Mouse (Mus musculus) CD4-positive helper T cell, adult 2 months (primary cell): ENCODE data around the gene Dnm3.

Experiments used
- DNase-seq: peaks from one replicate; pipeline ENCODE4 v3.0.0-alpha.2; 2012; ENCODE audit warnings: low read depth, missing footprints, low spot score

Gene Dnm3

DNA sequence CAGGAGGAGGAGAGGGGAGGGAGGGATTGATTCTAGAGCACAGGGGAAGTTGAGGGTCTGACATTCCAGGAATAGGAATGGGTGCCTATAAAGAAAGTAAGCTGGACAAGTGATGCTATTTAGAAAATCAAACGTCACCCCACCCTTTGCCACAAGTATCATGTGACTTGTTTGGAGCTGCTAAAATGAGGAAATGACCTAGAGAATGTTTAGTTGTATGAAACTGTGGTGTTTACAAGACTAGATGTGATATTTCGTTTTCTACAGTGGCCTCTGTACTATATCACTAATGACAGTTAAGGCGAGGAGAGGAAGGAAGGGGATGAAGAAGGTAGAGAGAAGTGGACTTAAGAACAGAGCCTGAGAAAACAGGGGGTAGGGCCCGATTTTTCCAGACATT is 479.1 kb downstream of the Dnm3 start:
- DNase-seq, result no peak

DNA sequence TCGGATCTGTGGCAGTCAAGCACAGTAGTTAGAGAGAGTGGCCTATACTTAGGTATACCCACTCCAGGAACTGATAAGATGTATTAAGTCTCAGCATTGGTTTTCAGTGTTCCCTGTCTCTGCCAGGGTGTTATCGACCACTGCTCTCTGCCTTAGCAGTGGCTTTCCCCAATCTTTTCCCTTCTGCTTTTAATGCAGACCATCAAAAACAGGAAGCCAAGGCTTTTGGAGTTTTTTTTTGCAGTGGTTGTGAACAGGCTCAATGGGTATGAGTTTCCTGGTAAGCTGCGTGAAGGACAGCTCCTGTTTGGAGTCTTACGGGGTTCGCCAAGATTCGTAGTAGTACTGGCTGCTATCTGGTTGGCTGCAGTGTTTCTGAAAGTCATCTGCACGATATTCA is 485.4 kb downstream of the Dnm3 start:
- DNase-seq, result no peak

DNA sequence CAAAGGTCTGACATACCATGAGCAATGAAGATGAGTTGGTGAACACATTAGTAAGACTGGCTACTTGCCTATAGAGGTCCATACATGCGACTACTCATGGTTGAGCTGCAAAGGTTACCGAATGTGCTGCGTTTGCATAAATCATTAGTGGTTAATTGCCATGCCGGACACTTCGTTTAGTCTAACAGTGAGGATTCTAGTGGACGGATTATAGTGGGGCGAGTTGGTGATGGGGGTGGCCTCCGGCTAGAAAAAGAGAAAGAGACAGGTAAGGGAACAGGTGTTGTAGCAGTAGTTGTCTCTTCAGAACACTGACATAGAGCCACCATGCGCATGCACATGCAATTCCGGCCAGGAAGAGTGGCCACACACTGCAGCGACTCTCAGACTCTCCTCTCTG is 486.0 kb downstream of the Dnm3 start:
- DNase-seq, result no peak

DNA sequence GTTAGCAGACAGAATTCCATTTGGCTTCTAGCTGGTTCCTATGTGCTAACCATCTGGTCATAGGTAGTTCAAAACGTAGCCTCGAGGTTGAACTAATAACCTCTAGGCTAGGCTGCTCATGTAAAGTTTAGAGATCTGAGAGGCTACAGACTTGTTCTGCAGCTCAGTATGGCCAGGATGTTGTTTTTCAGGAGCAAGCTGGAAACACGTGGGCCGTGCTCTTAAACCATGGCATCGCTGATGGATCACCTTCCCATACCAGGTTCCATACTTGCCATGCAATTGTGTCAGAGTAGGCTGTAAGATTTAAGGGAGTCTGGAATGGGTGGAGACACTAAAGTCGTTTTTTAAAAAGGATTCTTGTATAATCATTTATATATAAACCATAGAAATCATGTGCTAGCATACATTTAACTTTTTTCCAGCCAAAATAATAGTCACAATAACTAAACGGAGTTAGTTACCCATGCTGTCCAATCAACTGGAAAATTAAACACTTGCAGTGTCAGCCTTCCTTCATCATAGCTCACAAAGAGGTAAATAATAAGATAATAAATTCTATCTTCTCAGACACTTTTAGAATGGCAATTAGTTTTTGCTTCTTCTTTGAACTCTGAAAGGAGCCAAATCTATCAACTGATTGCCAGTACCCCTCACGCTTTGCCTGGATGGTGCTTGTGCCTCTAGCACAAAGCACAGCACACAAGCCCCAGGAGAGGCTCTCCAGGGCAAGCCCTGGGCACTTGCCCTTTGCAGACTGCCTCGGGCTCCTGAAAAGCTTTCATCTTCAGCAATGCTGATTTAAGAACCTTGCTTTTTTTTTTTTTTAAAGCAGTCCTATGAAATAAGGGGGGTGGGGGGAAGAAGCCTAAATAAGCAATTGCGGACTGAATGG is 486.9 kb downstream of the Dnm3 start:
- no peak for DNase-seq

DNA sequence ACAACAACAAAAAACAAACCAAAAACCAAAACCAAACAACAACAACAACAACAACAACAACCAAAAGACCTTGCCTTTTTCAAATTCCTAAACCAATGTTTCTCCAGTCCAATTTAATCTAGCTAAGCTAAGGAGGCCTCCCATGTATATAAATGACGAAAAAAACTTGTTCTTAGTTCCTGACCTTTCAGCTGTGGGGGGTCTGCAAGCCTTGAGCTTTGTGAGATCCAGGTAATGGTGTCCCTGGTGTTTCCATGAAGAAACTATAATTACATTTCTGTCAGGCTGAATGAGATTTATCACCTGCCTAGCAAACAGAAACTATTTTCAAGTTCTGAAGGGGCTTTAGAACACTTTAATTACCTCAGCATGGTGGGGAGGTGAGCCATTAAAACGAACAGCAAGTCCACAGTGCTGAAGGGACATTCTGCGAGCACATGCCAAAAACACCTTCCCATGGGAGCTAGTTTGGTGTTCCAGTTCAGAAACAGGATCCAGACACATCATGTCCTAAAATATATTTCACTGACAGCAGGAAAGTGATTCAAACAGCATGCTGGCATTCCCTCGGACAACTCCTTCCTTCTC is 493.8 kb downstream of the Dnm3 start:
- DNase-seq, result no peak

DNA sequence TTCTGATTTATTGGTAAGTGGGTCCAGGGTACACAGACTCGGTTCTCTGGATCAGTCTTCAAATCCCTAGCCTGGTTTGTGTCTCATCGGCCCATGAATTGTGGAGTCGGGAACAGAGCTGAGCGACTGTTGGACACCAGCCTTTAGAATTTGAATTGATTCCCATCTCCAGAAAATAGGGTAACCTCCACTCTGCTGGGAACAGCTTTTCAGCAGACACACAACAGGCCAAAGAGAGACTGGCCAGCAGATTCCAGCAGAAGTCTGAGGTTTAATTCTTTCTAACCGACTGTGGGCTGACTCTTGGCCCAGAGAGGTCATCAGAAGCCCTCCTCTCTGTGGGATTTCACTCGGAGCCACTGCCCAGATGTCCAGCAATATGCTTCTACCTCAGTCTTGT is 494.4 kb downstream of the Dnm3 start:
- no peak for DNase-seq

DNA sequence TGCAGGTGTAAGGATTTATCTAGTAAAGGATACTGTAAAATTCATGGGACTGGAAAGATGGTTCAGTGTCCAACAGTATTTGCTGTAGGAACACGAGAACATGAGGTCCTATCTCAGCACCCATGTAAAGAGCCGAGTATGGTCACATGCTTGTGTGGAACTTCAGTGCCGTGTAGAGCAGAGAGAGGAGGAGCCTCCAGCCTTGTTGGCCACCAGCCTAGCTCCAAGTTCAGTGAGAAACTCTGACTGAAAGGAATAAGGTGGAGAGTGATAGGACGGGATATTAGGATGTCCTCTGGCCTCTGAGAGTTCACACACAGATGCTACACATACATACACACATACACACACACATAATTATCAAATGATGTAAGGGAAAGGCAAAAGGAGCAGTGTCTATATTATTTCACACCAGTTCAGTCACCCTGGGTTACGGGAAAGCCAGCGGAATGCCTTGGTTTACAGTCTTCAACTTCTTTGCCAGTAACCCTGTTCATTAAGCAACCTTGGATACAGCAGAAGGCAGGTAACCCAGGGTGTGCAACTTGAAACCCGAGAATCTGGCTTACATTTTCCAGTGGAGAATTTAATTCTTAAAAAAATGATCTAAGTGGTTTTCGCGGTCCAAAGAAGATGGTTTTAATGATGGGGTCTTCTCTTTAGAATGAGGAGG is 497.1 kb downstream of the Dnm3 start:
- DNase-seq, result no peak

DNA sequence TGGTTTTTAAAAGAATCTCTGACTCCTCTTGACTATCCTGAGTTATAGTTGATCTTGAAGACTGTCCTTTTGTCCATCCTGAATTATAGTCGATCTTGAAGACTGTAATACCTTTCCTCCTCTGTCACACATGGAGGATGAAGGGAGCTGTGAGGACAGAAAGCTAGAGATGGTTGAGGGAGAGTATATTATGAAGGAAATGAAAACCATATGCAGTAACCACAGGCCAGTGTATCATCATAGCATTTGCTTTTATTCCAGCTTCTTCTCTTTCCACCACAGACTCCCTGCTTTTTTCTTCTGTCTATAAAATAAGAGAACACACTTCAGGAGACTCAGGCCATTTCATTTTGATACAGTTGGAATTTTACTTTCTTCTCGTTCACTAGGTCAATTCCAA is 497.8 kb downstream of the Dnm3 start:
- no peak for DNase-seq

DNA sequence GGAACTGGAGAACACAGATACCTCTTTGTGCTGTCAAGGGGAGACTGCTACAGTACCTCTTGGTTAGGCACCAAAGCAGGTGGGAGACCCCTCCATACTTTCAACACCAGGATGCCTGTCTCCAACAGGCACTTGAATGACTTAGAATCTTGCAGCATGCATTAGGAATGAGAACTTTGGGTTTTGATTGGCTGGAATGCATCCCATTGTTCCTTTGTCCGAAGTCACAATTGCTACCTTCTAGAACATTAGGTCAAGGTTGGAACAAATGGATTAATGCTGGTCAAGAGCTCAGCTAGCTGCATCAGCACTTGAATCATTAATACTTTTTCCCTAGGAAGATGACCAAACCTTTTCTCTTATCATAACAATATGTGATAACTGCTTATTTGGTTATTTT is 498.3 kb downstream of the Dnm3 start, which contains the start of gene 4930558K02Rik:
4930558K02Rik (minus strand) TSS at position 101 of the 400 bp plus-strand sequence.
- no peak for DNase-seq

DNA sequence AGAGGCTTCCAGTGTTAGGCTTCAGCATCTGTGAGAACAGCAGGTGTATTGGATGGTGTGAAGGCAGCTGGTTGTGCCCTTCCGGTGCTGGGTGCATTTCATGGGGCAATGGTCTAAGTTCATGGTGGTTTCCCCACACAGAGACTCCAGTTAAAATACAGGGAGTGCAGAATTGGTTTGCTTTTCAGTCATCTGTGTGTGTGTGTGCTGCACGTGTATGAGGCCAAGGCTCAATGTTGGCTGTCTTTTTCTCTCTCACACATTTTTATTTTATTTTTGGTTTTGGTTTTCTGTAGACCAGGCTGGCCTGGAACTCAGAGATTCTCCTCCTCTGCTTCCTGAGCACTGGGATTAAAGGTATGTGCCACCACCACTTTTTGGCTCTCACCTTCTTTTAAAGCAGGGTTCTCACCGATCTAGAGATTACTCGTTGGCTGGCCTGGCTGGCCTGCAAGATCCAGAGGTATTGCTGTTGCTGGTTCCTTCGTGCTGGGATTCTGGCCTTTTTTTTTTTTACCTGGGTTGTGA is 499.6 kb downstream of the Dnm3 start:
- DNase-seq, result no peak

DNA sequence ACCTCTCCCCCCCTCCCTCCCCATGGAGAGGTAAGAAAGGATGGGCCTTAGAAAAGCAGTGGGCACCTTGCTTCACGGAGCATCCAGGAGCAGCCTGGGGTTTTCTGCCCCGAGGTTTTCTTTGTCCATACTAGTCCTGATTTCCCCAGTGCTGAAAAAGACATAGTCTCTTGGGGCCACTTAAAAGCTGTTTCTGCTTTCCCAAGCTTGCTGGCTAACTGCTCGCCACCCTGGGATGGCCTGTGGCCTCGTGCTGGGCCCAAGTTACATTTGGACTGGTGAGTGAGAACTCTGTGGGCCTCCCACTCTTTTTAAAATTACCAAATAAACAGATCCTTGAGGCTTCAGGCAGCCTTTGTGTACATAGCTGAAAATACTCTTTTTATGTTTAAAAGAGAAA is 500.5 kb downstream of the Dnm3 start:
- no peak for DNase-seq

DNA sequence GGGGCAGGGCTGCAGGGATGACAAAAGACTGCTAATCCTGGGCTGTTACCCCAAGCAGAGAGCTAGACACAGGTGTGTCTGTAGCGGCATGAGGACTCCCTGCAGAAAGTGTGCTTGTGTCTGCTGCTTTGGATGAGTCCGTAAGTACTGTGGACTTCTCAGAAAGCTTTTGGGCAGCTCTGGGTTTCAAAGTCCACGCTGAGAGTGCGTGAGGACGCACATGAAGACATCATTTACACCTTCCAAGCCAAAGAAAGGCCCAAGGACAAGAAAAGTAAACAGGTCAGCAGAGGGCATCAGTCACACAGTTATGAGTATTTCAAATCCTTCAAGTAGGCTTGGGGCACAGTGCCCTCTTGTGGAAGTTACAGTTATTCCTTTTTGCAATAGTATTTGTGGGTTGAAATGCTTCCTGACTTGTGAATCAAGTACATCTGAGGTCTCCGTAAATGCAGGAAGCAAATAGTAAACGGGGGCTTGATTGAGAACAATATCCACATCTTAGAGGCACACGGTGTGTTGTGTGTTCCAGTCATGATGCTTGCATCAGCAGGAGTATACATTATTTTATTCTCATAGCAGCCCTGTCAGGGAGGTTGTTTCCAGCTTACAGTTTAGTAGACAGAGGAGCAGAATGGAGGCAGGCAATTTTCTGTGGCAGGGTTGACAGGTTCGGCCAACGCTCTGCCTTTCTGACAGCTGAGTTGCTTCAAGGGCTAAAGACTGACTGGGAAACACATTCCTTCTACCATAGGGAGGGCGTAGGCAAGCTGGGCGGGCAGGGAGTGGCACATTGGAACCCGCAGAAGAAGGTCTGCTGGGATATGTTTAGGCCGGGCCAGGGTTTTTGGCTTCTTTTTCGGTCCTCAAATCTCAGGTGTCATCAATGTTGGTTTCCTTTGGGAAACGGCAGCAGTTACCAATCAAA is 501.3 kb downstream of the Dnm3 start:
- peak; percentile 86 for DNase-seq

DNA sequence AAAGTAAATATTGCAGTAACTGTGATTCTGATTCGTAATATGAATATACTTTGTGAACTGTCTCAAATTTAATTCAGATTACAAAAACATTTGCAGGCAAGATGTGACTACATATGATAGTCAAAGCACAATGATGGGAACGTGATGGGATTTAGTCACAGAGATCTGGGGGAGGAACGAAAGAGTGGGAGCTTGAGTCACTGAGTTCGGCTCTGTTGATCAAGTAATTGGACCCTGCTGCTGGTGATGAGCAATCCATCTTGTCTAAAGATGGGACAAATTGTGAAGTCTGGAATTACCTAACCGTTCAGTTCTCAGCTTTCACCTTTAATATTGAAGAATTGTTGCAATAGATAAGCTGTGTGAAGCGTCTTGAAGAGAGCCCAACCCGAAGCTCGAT is 505.6 kb downstream of the Dnm3 start:
- DNase-seq, result no peak

DNA sequence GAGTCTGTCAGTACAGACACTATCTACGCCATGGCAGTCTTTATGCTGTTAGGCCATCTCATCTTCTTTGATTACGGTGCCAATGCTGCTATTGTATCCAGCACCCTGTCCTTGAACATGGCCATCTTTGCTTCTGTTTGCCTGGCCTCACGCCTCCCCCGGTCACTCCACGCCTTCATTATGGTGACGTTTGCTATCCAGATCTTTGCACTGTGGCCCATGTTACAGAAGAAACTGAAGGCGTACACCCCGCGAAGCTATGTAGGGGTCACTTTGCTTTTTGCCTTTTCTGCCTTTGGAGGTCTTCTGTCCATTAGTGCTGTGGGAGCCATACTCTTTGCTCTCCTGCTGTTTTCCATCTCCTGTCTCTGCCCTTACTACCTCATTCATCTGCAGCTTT is 507.0 kb downstream of the Dnm3 start:
- no peak for DNase-seq

DNA sequence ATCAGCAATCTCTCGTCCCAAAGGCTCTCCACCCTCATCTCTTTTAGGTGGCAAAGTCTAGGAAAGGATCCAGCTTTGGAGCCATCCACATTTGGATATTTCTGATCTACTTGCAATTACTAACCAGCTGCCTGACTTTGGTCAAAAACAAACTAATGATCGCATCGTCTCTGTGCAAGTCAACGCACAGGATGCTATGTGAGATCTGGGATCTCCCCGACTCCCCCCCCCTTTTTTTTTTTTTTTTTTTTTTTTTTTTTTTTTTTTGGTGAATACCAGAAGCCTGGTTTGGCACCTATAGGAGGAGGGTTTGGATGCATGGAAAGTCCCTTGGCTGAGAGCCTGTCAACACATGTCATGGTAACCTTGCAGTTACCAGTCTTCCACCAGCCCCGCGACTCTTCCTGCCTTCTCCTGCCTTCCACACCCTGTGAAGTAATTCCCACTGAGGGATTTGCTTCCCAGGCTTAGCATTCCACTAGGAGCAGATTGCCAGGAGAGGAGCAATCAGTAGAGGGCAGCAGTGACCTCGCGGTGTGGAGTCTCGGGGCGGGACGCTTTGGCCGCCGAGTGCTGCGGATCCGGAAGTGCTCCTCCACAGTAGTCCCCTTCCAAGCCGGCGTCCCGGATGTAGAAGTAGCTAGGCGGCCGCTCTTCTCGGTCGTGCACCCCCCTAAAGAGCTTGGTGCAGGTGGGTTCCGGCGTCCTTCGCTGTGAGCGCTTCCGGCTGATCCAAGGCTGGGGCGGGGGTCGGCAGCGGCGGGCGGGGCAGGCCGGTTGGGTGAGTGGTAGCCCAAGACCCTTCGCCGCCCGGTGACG is 509.0 kb downstream of the Dnm3 start, which contains the start of gene Pigc:
Pigc (plus strand) TSS at position 598 of the 819 bp plus-strand sequence.
- DNase-seq, result peak; percentile 86

DNA sequence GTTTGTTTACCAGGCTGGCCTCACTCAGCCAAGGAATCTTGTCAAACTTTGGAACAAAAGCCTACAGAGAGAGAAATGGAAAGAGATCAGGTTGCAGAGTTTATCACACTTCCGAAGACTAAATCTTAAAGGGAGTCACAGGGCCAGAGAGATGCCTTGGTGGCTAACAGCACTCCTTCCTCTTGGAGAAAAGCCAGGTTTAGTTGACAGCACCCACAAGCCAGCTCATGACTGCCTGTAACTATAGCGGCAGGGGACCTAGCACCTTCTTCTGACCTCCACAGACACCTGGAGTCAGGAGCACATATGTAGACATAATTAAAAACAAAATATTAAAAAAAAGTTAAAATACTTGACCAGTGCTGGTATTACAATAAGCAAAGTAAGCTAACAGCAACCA is 509.9 kb downstream of the Dnm3 start:
- DNase-seq, result no peak

DNA sequence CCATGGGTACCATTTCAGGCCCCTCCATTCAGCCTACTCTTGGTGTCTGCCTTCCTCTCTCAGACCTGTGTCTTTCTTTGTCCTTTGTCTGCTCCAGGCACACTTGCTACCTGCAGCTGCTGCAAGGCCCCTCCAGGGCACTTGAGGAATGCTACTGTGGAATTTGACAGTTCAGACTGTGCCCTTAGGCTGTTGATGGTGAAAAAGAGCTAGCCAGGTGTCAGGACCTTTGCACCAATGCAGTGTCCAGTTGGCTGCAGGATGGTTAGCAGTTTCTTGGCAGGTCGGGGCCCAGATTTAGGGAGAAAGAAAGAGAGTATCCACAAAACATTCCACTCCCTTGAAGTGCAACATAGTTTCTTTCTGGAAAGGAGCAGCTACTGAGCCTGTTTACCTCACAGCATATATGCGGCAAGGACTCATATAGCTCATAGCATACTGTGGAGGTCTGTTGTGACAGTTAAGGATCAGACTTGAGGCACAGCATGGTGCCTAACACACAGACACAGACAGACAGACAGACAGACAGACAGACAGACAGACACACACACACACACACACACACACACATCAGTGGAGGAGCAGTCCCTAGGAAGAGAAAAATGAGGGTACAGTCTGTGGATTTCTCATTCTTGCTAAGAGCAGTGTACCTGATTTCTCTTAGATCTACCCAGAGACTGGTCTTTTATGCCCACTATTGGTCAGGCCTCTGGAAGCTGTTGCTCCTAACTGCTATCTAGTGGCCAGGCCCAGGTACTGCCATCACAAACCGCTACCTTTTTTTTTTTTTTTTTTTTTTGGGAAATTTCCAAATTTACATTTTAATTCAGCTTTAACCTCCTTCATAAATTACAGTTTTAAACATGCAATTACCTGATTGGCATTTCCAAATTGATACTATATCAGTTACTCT is 515.1 kb downstream of the Dnm3 start:
- DNase-seq, result peak; percentile 42

DNA sequence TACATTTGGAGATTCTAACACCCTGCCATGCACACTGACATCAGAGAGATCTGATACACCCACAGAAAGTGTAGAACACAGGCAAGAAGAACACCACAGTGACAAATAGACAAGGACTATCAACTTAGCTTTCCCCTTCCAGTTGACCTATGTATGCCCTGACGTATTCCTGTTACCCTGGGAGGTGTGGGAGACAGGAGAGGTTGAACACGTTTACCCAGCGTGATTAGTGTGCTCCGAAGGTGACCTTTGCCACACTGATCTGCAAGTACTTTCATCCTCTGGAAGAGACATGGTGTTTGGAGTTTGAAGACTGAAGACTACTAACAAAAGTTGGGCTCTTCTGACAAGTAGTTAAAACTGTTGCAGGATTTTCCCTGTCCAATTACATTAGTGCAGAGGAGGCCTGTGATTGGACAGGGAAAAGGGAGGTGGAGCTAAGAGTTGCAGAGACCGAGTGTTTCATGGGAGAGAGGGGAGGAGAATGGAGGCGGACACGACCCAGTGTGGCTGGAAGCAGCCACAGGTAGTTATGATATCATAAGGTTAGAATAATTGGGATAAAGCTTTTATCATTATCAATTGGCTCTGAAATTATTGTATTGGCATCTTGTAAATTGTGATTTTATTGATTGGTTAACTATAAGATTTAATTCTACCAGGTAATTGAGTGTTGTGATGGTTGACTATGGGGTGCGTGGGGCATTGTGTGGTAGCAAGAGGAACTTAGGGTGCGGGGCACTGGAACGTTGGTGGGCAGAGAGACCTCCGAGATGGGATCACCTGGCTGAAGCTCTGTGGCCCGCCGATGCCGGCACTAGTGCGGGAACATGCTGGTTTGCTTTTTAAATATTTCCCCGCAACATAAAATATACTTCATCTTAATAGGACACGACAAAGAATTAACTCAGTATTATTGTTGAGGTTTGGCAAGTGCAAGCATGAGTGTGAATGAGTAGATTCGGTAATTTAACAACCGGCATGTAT is 519.6 kb downstream of the Dnm3 start:
- no peak for DNase-seq
